Mouse (Mus musculus) myocyte (in vitro differentiated cells): ENCODE measurements around the gene Ankrd13b.

Experiments used
- MAX ChIP-seq: IDR thresholded peaks from one replicate; pipeline ENCODE4 v1.6.1; 2011; ENCODE audit warnings: low read depth, mild to moderate bottlenecking, control low read depth
- POLR2A ChIP-seq: IDR thresholded peaks from one replicate; pipeline ENCODE4 v1.6.1; 2011; ENCODE audit warnings: low read depth, mild to moderate bottlenecking, control low read depth, moderate library complexity; ENCODE audit not compliant: insufficient read length
- POLR2AphosphoS2 ChIP-seq: IDR thresholded peaks from one replicate; pipeline ENCODE4 v1.6.1; 2011; ENCODE audit warnings: low read depth, control low read depth; ENCODE audit not compliant: insufficient read length
- REST ChIP-seq: IDR thresholded peaks from one replicate; pipeline ENCODE4 v1.6.1; 2011; ENCODE audit warnings: mild to moderate bottlenecking, control low read depth, moderate library complexity; ENCODE audit not compliant: insufficient read depth, insufficient read length
- TCF12 ChIP-seq: IDR thresholded peaks from one replicate; pipeline ENCODE4 v1.6.1; 2011; ENCODE audit warnings: mild to moderate bottlenecking, control low read depth; ENCODE audit not compliant: poor library complexity, insufficient read depth, severe bottlenecking
- USF1 ChIP-seq: IDR thresholded peaks from one replicate; pipeline ENCODE4 v1.6.1; 2011; ENCODE audit warnings: low read depth, mild to moderate bottlenecking, control low read depth, moderate library complexity

DNA sequence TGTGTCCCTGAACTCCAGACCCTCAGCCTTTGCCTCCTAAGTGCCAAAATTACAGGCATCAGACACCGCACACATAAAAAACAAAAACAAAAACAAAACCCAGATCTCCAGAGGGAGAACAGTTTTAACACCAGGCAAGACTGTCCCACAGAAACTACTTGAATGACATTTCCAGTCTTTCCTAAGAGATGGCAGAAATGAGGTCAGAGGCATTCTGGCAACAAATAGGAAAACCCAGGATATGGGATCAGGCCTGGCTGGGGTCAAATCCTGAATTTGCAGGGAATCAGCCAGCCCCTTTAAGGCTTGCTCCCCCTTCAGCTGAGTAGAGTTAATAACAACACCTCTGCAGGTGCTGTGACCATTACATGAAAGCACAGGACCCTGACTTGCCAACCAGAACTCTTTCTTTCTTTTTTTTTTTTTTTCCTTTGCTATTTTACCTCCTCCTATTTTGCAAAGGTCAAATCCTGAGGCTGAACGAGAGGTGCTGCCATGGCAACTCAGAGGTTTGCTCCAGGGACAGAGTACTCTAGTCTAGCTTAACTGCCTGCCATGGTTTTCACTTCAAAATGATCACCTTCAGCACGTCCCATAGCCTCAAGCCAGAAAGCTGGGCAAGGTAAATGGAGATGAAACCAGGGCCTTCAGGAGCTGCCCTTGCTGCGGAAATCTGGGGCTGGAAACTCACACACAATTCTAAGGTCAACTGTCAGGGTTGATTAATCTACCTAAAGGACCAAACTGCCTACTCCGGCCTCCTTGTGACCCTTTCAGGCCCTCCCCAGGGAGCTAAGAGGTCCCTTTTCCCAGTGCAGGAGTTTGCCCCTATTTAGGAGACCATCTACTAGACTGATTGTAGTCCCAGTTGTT, 27.3 kb upstream of the Ankrd13b start:
- TF ChIP-seq USF1: no peak
- no peak for TF ChIP-seq TCF12
- TF ChIP-seq POLR2A: no peak
- no peak for TF ChIP-seq REST
- no peak for TF ChIP-seq POLR2AphosphoS2
- TF ChIP-seq MAX: no peak
